Mouse (Mus musculus) frontal cortex, postnatal 14 days (tissue): ENCODE results near the gene C1ra.
"Not testable (repeated sequence)": the region's sequence is repeated elsewhere in the genome, so short reads cannot be mapped to it uniquely, and the experiment has no call there.

Experiments
- DNase-seq, 2 experiments: peaks; one replicate each; pipeline ENCODE4 v3.0.0; 2022; ENCODE audit warnings: low spot score in 2 of 2

C1ra gene

DNA sequence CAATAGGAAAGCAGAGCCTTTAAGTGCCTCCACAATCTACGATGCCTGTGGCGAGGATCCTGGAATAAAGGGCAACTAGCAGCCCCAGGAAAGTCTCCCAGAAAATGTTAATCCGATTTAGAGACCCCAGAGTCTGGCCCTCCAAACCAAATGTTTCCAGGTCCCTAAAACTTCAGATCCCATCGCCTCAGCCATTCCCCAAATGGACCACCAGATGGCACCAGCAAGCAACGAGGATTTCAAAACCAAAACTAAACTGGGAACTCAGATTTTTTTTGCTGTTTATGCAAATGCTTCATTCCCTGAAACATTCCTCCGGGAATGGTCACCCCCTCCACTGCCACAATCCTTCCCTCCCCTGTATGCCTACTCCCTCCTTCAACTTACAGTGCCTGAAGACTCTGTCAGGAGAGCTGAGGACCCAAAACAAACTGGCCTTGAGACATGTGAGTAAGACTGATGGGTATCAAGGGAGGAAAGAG lies at the start of gene C1ra:
C1ra (plus strand) TSS at position 51 of the 482 bp plus-strand sequence.
- peak in 1 of 2 experiments; percentile 55 for DNase-seq

DNA sequence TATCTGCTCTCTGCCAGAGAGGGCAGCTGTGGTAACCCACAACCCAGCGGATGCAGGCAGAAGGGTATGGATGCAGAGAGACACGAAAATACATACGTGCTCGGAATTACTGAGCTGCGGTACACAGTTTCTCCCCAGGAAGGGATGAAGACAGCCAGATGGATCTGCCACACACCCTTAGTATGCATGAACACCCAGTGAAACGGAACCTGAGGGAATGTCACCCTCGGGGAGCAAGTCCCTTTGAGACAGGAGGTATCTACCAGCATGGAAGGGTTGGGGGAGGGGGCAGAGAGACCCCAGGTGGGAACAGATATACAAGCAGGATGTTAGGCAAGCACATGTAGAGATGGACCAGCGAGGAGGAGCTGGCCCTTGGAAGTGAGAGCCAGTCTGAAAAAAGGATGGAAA lies 48.3 kb upstream of the C1ra start:
- peak in 1 of 2 experiments; percentile 39 for DNase-seq

DNA sequence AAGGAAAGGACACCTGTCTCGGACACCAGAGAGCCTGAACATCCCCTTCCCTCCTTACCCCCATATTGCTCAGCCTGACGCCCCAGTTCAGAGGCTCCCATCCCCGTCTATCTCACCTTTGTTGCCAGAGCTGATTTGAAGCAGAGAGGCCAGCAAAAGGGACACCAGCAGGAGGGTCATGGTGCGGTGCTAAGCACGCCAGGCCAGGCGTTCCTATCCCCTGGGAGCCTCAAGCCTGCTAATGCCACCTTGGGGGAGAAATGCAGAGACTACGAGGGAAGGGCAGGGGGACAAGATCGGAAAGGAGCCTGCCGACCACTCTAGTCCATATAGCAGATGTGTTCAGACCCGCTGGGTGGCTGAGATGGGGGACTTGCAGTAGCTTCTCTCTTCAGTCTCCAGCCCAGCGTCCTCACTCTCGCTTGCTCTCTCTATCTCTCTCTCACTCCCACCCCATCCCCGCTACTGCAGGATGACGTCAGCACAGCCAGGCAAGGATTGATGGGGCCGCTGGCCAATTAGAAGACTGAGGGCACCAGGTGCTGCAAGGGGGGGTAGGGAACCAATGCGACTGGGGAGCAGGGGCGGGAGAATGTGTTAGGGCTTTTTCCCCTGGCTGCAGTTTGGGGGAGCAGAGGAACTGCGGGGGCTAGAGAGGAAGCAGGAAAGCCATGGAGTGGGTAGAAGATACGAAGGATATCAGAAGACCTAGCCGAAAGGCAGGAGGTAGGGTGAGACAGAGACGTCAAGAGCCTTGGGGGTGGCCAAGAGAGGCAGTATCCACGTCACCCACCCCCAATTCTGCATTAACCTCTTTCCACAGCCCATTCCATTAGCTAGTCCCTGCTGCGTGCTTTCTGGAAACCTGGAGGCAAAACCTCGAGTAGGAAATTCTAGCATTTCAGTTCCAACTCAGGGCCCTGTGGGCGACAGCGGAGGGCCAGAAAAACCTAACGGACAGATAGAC lies 47.6 kb upstream of the C1ra start, which contains the start of gene Clstn3:
Clstn3 (minus strand) TSS at position 490 of the 967 bp plus-strand sequence.
- DNase-seq: peak; percentile 90 to 91

DNA sequence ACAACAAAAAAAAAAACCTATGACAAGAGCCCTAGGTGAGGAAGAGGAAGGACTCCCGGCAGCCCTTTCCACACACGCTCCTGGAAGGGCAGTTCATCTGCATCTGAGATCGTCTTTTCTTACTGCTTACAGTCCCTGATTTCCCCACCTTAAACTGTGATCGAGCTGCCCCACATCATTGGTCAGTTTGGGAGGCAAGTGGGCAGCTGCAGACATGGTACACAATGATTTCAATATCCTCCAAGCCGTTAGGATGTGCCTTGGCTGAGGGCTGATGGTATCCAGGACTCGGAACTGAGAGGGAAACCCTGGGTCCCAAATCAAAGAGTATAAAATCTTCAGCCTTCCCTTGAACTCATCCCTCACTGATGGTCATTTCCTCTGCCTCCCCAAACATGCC lies 46.9 kb upstream of the C1ra start:
- DNase-seq: no peak

DNA sequence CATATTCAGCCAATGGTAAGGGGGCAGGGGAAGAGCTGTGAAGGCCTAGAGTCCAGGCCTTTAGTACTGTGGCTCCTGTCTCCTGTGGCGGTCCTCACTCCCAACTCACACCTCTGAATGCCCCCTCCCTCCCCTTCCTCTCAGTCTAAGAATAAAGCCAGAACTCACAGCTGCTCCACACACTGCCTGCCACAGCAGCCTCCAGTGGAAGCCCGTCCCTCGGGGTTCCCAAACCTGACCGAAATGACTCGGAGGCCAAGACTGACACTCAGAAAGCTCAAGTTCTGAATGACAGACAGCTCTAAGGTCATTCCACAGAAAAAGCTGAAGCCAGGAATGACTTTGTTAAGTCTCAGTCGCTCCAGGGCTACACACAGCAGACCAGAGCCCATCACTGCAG lies 46.5 kb upstream of the C1ra start:
- DNase-seq: no peak

DNA sequence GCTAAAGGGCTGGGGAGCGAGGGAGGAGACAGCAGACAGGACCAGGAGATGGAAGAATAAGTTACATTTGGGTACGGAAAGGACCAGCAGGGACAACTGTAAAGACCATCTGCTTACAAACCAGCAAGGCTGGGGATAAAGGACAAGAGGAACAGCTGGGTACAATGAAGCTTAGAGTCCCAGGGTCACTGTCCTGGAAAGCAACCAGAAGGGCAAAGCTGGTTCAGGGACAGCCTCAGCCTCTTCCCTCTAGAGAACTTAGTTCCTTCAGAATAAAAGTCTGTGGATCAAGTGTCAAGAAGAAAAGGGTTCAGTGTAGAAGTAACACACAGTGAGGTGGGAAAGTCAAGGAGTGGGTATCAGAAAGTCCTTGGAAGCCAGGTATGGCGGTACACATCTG lies 41.1 kb upstream of the C1ra start:
- DNase-seq: no peak

DNA sequence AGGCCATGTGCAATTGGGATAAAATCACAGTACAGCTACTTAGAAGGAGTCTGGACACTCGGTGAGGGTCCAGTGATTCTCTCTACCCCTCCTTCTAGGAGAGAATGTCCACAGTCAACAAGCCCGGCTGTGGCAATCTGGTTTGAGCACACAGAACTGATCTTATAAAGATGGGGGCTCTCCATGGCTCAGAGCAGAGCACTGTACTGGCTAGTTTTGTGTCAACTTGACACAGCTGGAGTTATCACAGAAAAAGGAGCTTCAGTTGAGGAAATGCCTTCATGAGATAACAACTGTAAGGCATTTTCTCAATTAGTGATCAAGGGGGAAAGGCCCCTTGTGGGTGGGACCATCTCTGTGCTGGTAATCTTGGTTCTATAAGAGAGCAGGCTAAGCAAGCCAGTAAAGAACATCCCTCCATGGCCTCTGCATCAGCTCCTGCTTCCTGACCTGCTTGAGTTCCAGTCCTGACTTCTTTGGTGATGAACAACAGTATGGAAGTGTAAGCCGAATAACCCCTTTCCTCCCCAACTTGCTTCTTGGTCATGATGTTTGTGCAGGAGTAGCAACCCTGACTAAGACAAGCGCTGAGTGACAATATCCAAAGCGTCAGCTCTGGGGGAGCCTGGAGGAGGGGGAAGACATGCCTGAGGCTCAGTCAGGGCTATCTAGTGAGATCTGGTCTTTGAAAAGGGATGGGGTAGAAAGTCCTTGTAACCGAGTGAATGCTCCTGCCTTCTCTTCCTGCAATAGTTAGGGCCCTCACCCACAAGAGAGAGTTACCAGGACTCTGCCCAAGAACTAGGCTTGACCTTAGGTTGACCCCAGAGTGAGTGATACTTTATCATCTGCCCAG lies 40.2 kb upstream of the C1ra start:
- not testable (repeated sequence) for DNase-seq

DNA sequence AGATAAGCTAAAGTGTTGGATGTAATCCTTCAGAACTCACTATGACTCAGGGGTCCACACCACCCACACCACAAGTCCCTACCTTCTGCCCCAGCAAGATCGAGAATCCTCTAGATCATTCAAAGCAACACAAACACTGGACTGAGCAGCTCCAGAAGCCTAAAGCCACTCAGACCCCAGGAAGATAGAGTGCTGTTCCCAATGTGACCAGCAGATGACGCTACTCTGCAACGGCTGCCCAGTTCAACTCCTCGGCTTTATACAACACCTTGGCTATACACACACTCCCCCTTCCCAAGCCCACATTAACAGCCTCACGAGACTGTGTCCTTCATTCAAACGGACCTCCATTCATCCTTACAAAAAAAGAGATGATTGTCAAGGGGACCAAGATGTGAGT lies 39.4 kb upstream of the C1ra start:
- DNase-seq: no peak

DNA sequence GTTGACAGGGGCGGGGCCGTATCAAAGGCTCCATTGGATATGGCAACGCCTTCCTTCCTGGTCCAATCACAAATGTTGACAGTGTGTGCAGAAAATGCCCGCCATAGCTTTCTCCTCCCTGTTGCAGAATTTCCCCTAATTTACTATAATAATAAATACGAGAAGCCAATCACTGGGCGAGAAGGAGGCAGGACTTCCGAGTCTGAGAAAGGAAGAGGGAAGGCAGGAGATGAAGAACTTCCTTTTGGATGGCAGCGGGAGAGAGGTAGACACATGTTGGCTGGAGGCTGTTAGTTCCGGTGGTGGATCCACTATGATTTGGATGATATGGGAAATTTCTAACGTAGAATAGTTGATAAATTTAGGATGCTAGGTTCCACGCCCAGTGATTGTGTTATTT lies 37.6 kb upstream of the C1ra start:
- DNase-seq: no peak

DNA sequence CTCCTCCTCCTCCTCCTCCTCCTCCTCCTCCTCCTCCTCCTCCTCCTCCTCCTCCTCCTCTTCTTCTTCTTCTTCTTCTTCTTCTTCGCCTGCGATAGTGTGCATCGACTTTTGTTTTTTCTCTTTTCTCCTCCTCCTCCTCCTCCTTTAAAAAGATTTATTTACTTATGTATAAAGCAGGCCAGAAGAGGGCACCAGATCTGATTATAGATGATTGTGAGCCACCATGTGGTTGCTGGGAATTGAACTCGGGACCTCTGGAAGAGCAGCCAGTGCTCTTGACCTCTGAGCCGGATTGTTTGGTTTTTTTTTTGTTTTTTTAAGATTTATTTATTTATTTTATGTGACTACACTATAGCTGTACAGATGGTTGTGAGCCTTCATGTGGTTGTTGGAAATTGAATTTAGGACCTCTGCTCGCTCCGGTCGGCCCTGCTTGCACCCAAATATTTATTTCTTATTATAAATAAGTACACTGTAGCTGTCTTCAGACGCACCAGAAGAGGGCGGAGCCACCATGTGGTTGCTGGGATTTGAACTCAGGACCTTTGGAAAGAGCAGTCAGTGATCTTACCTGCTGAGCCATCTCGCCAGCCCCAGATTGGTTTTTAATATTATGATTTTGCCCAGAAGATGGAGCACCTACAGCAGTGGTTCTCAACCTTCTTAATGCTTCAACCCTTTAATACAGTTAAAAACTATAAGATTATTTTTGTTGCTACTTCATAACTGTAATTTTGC lies 36.7 kb upstream of the C1ra start:
- not testable (repeated sequence) for DNase-seq

DNA sequence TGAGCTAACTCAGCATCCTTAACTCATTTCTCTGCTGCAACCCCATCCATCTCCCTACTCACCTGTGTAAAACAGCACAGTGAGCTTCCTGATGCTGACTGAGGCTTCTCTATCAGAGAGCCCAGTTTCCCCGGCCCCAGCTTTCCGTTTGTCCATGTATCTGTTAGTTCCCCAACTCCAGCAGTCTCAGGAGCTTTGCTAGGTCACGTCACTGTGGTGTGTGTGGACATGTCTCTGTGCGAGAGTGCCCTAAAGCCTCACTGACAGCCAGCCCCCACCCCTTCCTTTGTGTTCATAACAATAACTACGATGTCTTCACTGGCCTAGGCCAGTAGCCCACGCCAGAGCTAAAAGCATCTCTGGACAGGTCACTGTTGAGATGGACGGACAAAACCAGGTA lies 36.0 kb upstream of the C1ra start:
- DNase-seq: no peak

DNA sequence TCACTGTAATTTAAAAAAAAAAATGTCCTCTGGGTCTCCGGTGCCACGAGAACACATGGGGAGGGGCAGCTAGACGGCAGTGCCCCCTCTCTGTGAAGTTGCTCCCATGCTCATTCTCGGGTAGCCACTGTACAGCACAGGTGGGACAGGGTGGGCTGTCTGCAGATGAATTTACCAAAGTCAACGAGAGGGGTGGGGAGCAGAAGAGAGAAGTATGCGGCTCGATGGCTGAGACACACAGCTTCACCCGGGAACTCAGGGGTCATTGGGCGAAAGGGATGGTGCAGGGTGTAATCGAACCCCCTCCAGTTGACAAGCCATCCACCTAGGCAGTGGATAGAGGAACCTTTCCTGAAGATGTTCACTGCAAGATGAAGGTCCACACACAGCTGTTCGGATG lies 35.4 kb upstream of the C1ra start:
- DNase-seq: no peak

DNA sequence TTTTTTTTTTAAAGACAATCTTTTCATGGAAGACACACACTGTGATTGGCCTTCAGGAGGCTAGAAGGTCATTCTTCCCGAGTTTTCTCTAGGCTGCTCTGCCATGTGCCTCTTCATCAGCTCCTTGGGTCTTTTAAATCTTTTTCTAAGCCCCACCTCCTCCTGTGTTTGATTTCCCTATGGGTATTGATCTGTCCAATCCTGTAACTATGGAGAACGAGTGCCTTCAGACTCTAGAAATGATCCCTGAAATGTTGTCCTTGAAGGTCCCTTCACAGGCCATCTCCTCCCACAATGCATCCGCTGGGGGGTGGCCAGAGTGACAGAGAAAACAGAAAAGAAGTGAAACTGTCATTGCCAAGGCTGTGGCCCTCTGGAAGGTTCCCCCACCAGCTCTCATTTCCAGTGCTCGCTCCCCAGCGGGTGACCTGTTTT lies 35.0 kb upstream of the C1ra start:
- DNase-seq: no peak

DNA sequence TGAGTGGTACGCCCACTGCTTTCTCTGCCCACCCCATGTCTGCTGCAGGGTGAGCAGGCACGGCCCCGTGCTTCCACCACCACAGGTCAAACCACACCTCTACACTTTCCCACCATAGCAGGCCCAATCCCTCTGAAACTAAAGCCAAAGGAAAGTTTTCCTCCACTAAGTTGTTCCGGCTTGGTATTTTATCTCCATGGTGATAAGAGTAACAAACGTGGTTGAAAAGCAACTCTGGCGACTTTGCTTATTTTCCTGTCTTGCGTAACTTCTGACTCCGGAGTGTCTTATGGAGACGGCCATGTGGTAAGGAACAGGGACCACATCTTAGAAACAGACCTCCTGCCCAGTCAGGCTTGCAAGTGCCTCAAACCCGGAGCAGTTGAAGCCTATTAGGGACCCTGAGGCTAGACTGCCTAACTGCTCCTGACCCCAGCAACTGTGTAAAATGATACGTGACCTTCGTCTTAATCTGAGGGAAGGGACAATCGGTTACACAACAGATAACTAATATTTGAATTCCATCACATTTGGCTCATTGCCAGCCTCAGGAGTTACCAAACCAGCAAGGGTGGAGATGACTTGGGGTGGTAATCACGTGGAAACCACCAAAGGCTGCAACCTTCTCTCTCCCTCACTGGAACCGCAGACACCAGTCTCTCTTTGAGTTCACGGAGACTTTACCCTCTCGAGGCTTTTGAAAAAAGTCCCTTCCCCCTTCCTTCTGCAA lies 34.1 kb upstream of the C1ra start:
- no peak for DNase-seq

DNA sequence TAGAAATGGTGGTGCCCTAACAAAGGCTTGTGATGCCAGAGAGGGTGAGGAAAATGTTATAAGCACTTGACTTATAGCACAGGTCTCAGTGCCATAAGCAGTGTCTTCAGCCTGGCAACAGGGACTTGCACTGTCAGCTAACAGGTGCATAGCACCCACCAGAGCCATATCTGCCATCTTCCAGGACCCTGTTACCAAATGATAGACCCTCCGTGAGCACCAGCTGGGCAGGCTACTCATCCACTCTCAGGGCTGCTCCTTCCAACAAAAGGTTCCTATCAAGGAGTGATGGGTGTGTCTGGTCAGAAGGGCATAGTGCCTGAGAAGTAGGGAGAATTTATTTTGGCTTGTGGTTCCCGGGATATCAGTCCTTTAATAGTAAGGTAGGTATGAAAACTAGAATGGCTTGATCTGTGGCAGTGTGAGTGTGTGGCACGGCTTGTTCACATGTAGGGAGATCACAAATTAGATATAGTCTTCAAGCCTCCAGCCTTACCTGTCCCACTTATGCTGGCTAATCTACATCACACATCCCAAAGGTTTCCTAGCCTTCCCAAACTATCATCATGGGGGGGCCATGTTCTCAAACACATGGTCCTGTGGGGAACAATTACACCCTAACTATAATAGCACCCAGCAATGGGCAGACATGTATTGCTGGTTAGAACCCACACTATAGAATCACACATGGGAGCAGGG lies 33.2 kb upstream of the C1ra start:
- DNase-seq: no peak

DNA sequence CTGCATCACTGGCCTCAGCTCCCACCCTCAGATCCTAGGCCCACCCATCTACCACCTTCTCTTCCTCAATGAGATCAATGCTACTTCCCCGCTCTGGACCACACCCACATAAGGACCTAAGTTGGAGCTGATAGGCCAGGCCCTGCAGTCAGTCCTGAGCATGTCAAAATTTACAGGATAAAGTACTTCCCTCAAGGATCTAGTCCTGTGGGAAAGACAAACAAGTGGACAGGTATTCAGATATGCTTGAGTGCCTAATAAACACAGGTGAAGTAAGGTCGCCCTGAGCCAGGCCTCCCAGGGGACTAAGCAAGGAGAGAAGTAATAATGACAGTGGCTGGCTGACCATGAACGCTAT lies 32.7 kb upstream of the C1ra start:
- DNase-seq: no peak

DNA sequence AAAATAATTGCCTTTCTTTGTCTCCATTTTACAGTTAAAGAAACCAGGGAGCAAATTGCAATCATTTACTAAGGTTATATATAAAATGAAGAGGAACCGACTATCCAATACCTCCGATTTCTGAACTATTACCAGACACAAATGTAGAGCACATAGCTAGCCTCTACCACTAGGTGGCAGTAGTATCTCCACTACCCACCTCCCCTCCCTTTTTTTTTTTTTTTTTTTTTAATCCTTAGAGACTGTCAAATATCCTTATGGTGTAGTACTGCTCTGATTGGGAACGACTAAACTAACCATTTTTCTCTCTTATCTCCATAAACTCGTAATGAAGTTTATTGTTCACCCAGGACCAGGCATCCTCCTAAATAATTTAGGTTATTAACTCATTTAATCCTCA lies 31.9 kb upstream of the C1ra start:
- no peak for DNase-seq

DNA sequence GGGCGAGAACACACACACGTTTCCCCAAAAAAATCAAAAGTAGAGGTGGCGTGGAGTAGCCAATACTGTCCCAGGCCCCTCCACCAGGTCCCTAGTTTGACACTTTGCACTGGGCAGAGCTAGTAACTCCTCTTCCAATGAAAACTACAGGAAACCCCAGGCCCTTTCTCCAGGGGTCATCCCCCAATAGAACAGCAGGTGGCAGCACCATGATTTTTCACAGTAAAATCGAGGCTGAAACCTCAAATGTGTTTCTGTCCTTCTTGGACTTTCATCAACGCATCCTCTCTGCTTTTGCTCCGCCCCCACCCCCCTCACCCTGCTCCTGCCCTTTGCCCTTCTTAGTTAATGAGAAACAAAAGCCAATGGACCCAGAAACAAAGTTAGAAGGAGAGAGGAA lies 30.6 kb upstream of the C1ra start:
- DNase-seq: peak in 1 of 2 experiments; percentile 53

DNA sequence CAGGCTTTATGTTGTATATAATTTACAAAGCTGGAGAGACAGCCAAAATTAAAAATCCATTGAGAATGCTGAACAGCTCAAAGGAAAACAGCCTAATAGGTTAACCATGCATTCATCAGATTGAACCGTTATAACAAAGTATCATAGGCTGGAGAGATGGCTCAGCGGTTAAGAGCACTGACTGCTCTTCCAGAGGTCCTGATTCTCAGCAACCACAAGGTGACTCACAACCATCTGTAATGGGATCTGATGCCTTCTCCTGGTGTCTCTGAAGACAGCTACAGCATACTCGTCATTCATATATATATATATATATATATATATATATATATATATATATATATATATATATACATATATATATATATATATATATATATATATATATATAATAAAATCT lies 28.4 kb upstream of the C1ra start:
- not testable (repeated sequence) for DNase-seq

DNA sequence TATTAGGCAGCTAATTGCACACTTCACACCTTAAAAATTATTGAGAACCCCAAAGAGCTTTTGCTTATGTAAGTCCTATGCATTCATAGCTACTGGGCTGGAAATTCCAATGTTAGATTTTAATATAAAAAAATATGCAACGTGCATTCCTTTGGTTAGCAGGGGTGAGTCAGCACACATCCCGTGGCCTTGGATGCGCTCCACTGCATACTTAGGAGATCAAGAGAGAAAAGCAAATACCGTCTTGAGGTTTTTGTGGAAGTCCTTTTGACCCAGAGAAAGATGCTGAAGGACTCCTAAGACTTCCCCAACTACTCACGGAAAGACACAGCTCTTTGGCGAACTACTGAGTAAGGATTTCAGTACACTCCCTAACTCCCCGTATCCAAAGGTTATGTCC lies 27.4 kb upstream of the C1ra start:
- no peak for DNase-seq
